Mouse (Mus musculus) intestine, postnatal 0 days (tissue): ENCODE results near the gene Acss3. TPM values are rescaled to one million over a fixed set of nuclear protein-coding genes. Genes with fewer than 3 reads are reported as not detected.

Experiments used
- ATAC-seq: fragments of 200-750 bp; cut with Nextera tagmentation; 2 replicates; pipeline ENCODE4 v1.8.0; 2017; ENCODE audit warnings: mild to moderate bottlenecking, moderate TSS enrichment, moderate library complexity
- H3K27ac ChIP-seq: fragments of 300-500 bp; sonication (generic); 2 replicates; pipeline ENCODE4 v1.5.1; 2014; ENCODE audit warnings: mild to moderate bottlenecking, low read depth, low read length, moderate library complexity
- H3K27me3 ChIP-seq: fragments of 300-500 bp; sonication (generic); replicated peaks from 2 replicates; pipeline ENCODE4 v1.6.1; 2014; ENCODE audit warnings: low read length, mixed read lengths; ENCODE audit not compliant: control insufficient read depth, insufficient read depth
- H3K36me3 ChIP-seq: fragments of 300-500 bp; sonication (generic); 2 replicates; pipeline ENCODE4 v1.6.1; 2014; ENCODE audit warnings: mild to moderate bottlenecking, moderate library complexity; ENCODE audit not compliant: control insufficient read depth, insufficient read depth
- H3K4me1 ChIP-seq: fragments of 300-500 bp; sonication (generic); replicated peaks from 2 replicates; pipeline ENCODE4 v1.6.1; 2014; ENCODE audit warnings: antibody characterized with exemption, low read length, mixed read lengths; ENCODE audit not compliant: control insufficient read depth, insufficient read depth
- H3K4me2 ChIP-seq: fragments of 300-500 bp; sonication (generic); replicated peaks from 2 replicates; pipeline ENCODE4 v1.6.1; 2014; ENCODE audit warnings: low read depth, mild to moderate bottlenecking, moderate library complexity
- H3K4me3 ChIP-seq: fragments of 300-500 bp; sonication (generic); 2 replicates; pipeline ENCODE4 v1.5.1; 2014; ENCODE audit warnings: low read depth, low read length
- H3K9ac ChIP-seq: fragments of 300-500 bp; sonication (generic); 2 replicates; pipeline ENCODE4 v1.6.1; 2014; ENCODE audit warnings: mild to moderate bottlenecking, low read depth, low read length
- H3K9me3 ChIP-seq: fragments of 300-500 bp; sonication (generic); 2 replicates; pipeline ENCODE4 v1.6.1; 2016; ENCODE audit warnings: mixed run types; ENCODE audit not compliant: control insufficient read depth
- CTCF ChIP-seq: sonication (generic); IDR thresholded peaks from 2 replicates; pipeline ENCODE4 v1.5.1; 2016; ENCODE audit warnings: low read depth, mild to moderate bottlenecking, control low read depth, antibody characterized with exemption, moderate library complexity
- WGBS: fragments of 180-500 bp; shearing (Covaris S2); extraction: QIAGEN DNeasy Blood & Tissue Kit; methylation state at CpG from one replicate; pipeline ENCODE4 v1.1.7; 2014; 5-methylcytosine and 5-hydroxymethylcytosine counted together
- polyA plus RNA-seq: library from polyadenylated mRNA; unstranded; fragments of >200 nt; fragmentation: Nextera tagmentation; extraction: Ambion mirVana; gene quantifications from 2 replicates; pipeline ENCODE4 v1.2.1, GENCODE M21; 2015

The Acss3 gene
- polyA plus RNA-seq, 1 experiment from 2014 or later = 0.13 TPM

GRCm38 (mm10) chr10:107094452-107094851 is 29.0 kb downstream of the Acss3 start:
- TF ChIP-seq CTCF = no peak
- Histone ChIP-seq H3K9ac (no peak overlapping the region), H3K9me3 (no peaks in the 10 kb centered on the region), H3K36me3 (no peaks in the 10 kb centered on the region), H3K4me2 (no peak overlapping the region), H3K27ac (no peak overlapping the region), H3K4me3 (no peak overlapping the region), H3K27me3 (no peaks in the 10 kb centered on the region), H3K4me1 (no peaks in the 10 kb centered on the region)
- ATAC-seq = no peak
- WGBS = 68% methylated on average over 3 of the region's 3 CpGs

- no peak overlapping the region for H3K9ac ChIP-seq
- H3K27me3 ChIP-seq = no peaks in the 10 kb centered on the region
- no peak for TF ChIP-seq CTCF
- ATAC-seq = no peak
- no peak overlapping the region for H3K4me2 ChIP-seq
- no peaks in the 10 kb centered on the region for H3K9me3 ChIP-seq
- 56% methylated on average over 4 of the region's 4 CpGs for WGBS
- no peaks in the 10 kb centered on the region for H3K36me3 ChIP-seq
- H3K4me3 ChIP-seq = no peak overlapping the region
- H3K27ac ChIP-seq = no peak overlapping the region
- no peaks in the 10 kb centered on the region for H3K4me1 ChIP-seq
Observed at GRCm38 (mm10) chr10:107053846-107054624, 69.4 kb downstream of the Acss3 start.

GRCm38 (mm10) chr10:107050489-107050888 is 73.0 kb downstream of the Acss3 start:
- H3K4me1 ChIP-seq = no peaks in the 10 kb centered on the region
- no peak overlapping the region for H3K4me3 ChIP-seq
- H3K4me2 ChIP-seq = no peak overlapping the region
- no peaks in the 10 kb centered on the region for H3K27me3 ChIP-seq
- H3K36me3 ChIP-seq = no peaks in the 10 kb centered on the region
- WGBS = 61% methylated on average over 2 of the region's 2 CpGs
- no peak overlapping the region for H3K9ac ChIP-seq
- ATAC-seq = no peak
- no peaks in the 10 kb centered on the region for H3K9me3 ChIP-seq
- TF ChIP-seq CTCF = no peak
- no peak overlapping the region for H3K27ac ChIP-seq

- no peak for TF ChIP-seq CTCF
- ATAC-seq = no peak
- Histone ChIP-seq H3K27me3 (no peaks in the 10 kb centered on the region), H3K9me3 (no peaks in the 10 kb centered on the region), H3K4me2 (no peak overlapping the region), H3K36me3 (no peaks in the 10 kb centered on the region), H3K4me3 (no peak overlapping the region), H3K27ac (no peak overlapping the region), H3K4me1 (no peaks in the 10 kb centered on the region), H3K9ac (no peak overlapping the region)
- 91% methylated on average over 1 of the region's 1 CpGs for WGBS
Observed at GRCm38 (mm10) chr10:107042656-107043055, 80.8 kb downstream of the Acss3 start.

- H3K9me3 ChIP-seq = no peaks in the 10 kb centered on the region
- ATAC-seq = no peak
- H3K9ac ChIP-seq = no peak overlapping the region
- no peaks in the 10 kb centered on the region for H3K4me1 ChIP-seq
- TF ChIP-seq CTCF = no peak
- no peak overlapping the region for H3K27ac ChIP-seq
- H3K4me3 ChIP-seq = no peak overlapping the region
- no peak overlapping the region for H3K4me2 ChIP-seq
- no peaks in the 10 kb centered on the region for H3K27me3 ChIP-seq
- 76% methylated on average over 2 of the region's 2 CpGs for WGBS
- H3K36me3 ChIP-seq = no peaks in the 10 kb centered on the region
Observed at GRCm38 (mm10) chr10:107040837-107041236, 82.6 kb downstream of the Acss3 start.

- TF ChIP-seq CTCF = no peak
- no peaks in the 10 kb centered on the region for H3K36me3 ChIP-seq
- WGBS = 70% methylated on average over 6 of the region's 6 CpGs
- no peak overlapping the region for H3K27ac ChIP-seq
- no peaks in the 10 kb centered on the region for H3K9me3 ChIP-seq
- no peaks in the 10 kb centered on the region for H3K4me1 ChIP-seq
- H3K27me3 ChIP-seq = no peaks in the 10 kb centered on the region
- H3K9ac ChIP-seq = no peak overlapping the region
- no peak overlapping the region for H3K4me3 ChIP-seq
- H3K4me2 ChIP-seq = no peak overlapping the region
- no peak for ATAC-seq
Observed at GRCm38 (mm10) chr10:107040378-107040777, 83.1 kb downstream of the Acss3 start.
